Mouse (Mus musculus) kidney, embryonic 15.5 days (tissue): ENCODE measurements at regions not wholly inside any gene's neighbourhood (a gene's known extent, or its start where the extent isn't known, plus 50 kb on each side); places are given as distances from the start of the nearest gene placed in this dataset.

ENCODE experiments used
- ATAC-seq: fragments of 200-750 bp; cut with Nextera tagmentation; replicated peaks from 2 replicates; pipeline ENCODE4 v1.8.0; 2017; ENCODE audit warnings: moderate TSS enrichment; ENCODE audit not compliant: low FRiP score
- H3K27ac ChIP-seq: fragments of 300-500 bp; sonication (generic); 2 replicates; pipeline ENCODE4 v1.5.1; 2015; ENCODE audit warnings: mild to moderate bottlenecking, inconsistent platforms
- H3K27me3 ChIP-seq: fragments of 300-500 bp; sonication (generic); 2 replicates; pipeline ENCODE4 v1.6.1; 2015; ENCODE audit warnings: inconsistent platforms
- H3K36me3 ChIP-seq: fragments of 300-500 bp; sonication (generic); 2 replicates; pipeline ENCODE4 v1.6.1; 2015; ENCODE audit warnings: inconsistent platforms
- H3K4me1 ChIP-seq: fragments of 300-500 bp; sonication (generic); 2 replicates; pipeline ENCODE4 v1.6.1; 2015; ENCODE audit warnings: inconsistent platforms
- H3K4me2 ChIP-seq: fragments of 300-500 bp; sonication (generic); 2 replicates; pipeline ENCODE4 v1.6.1; 2015; ENCODE audit warnings: moderate library complexity, mild to moderate bottlenecking, inconsistent platforms
- H3K4me3 ChIP-seq: fragments of 300-500 bp; sonication (generic); replicated peaks from 2 replicates; pipeline ENCODE4 v1.5.1; 2015; ENCODE audit warnings: mild to moderate bottlenecking, inconsistent platforms
- H3K9ac ChIP-seq: fragments of 300-500 bp; sonication (generic); 2 replicates; pipeline ENCODE4 v1.6.1; 2015; ENCODE audit warnings: mild to moderate bottlenecking, inconsistent platforms
- H3K9me3 ChIP-seq: fragments of 300-500 bp; sonication (generic); replicated peaks from 2 replicates; pipeline ENCODE4 v1.6.1; 2016; ENCODE audit warnings: inconsistent platforms
- WGBS: fragments of 180-500 bp; shearing (Covaris S2); methylation state at CpG from one replicate; pipeline ENCODE4 v1.1.7; 2015; ENCODE audit warnings: mixed read lengths; 5-methylcytosine and 5-hydroxymethylcytosine counted together

GRCm38 (mm10) chr6:143532380-143532779 lies 365.4 kb downstream of the Etnk1 start:
- Histone ChIP-seq H3K4me2 (no peak overlapping the region), H3K27me3 (0 out of 2 replicates have a peak, but pooled peaks cover 4% of the 10 kb centered on the region), H3K9ac (no peak overlapping the region), H3K36me3 (no peaks in the 10 kb centered on the region), H3K4me3 (no peak overlapping the region), H3K4me1 (peaks cover 10% of the 10 kb centered on the region), H3K9me3 (no peaks in the 10 kb centered on the region), H3K27ac (no peak overlapping the region)
- no peak for ATAC-seq
- WGBS, result 90% methylated on average over 12 of the region's 12 CpGs

- H3K36me3 ChIP-seq, result no peaks in the 10 kb centered on the region
- no peak overlapping the region for H3K4me3 ChIP-seq
- 57% methylated on average over 12 of the region's 12 CpGs for WGBS
- no peak overlapping the region for H3K4me2 ChIP-seq
- 0 out of 2 replicates have a peak, but pooled peaks cover 4% of the 10 kb centered on the region for H3K27me3 ChIP-seq
- H3K27ac ChIP-seq, result no peak overlapping the region
- H3K4me1 ChIP-seq, result peaks cover 9% of the 10 kb centered on the region
- H3K9me3 ChIP-seq, result no peaks in the 10 kb centered on the region
- ATAC-seq, result no peak
- no peak overlapping the region for H3K9ac ChIP-seq
These were observed 368.2 kb downstream of the Etnk1 start for GRCm38 (mm10) chr6:143535265-143535664.

GRCm38 (mm10) chr6:143535726-143536125 lies 368.7 kb downstream of the Etnk1 start:
- ATAC-seq, result no peak

GRCm38 (mm10) chr6:143536525-143537293 lies 369.7 kb downstream of the Etnk1 start:
- Histone ChIP-seq H3K36me3 (no peaks in the 10 kb centered on the region), H3K27me3 (0 out of 2 replicates have a peak, but pooled peaks cover 4% of the 10 kb centered on the region), H3K4me2 (no peak overlapping the region), H3K4me1 (0 out of 2 replicates have a peak, but pooled peaks cover 4% of the 10 kb centered on the region), H3K9ac (no peak overlapping the region), H3K9me3 (no peaks in the 10 kb centered on the region), H3K4me3 (no peak overlapping the region), H3K27ac (no peak overlapping the region)
- ATAC-seq, result no peak
- 86% methylated on average over 11 of the region's 11 CpGs for WGBS

More at GRCm38 (mm10) chr6:143535726-143536125, 368.7 kb downstream of the Etnk1 start:
- Histone ChIP-seq H3K4me2 (peak overlapping the region; percentile 24), H3K4me1 (peaks cover 8% of the 10 kb centered on the region), H3K9me3 (no peaks in the 10 kb centered on the region), H3K27ac (no peak overlapping the region), H3K4me3 (no peak overlapping the region), H3K36me3 (no peaks in the 10 kb centered on the region), H3K27me3 (0 out of 2 replicates have a peak, but pooled peaks cover 4% of the 10 kb centered on the region), H3K9ac (no peak overlapping the region)
- WGBS, result 67% methylated on average over 15 of the region's 15 CpGs

GRCm38 (mm10) chr6:143547406-143547903 lies 380.4 kb downstream of the Etnk1 start:
- 0 out of 2 replicates have a peak overlapping the region, but pooled peaks have one; percentile 32 for H3K27ac ChIP-seq
- no peak for ATAC-seq
- no peaks in the 10 kb centered on the region for H3K27me3 ChIP-seq
- H3K4me3 ChIP-seq, result no peak overlapping the region
- no peaks in the 10 kb centered on the region for H3K9me3 ChIP-seq
- H3K4me2 ChIP-seq, result no peak overlapping the region
- no peaks in the 10 kb centered on the region for H3K36me3 ChIP-seq
- no peaks in the 10 kb centered on the region for H3K4me1 ChIP-seq
- H3K9ac ChIP-seq, result no peak overlapping the region
- 51% methylated on average over 10 of the region's 10 CpGs for WGBS

GRCm38 (mm10) chr6:143554946-143555345 lies 387.9 kb downstream of the Etnk1 start:
- no peaks in the 10 kb centered on the region for H3K9me3 ChIP-seq
- no peak overlapping the region for H3K27ac ChIP-seq
- H3K4me2 ChIP-seq, result no peak overlapping the region
- H3K27me3 ChIP-seq, result no peaks in the 10 kb centered on the region
- no peak overlapping the region for H3K9ac ChIP-seq
- H3K4me1 ChIP-seq, result peaks cover 3% of the 10 kb centered on the region; the same call in 1 of the 2 replicates
- WGBS, result 73% methylated on average over 3 of the region's 3 CpGs
- no peak for ATAC-seq
- no peak overlapping the region for H3K4me3 ChIP-seq
- H3K36me3 ChIP-seq, result no peaks in the 10 kb centered on the region

- 72% methylated on average over 11 of the region's 11 CpGs for WGBS
- Histone ChIP-seq H3K4me2 (no peak overlapping the region), H3K9me3 (no peaks in the 10 kb centered on the region), H3K9ac (no peak overlapping the region), H3K36me3 (no peaks in the 10 kb centered on the region), H3K27me3 (no peaks in the 10 kb centered on the region), H3K27ac (no peak overlapping the region), H3K4me1 (peaks cover 3% of the 10 kb centered on the region; the same call in 1 of the 2 replicates), H3K4me3 (no peak overlapping the region)
- peak; percentile 69; the same call in 1 of the 2 replicates for ATAC-seq
These were observed 391.2 kb downstream of the Etnk1 start for GRCm38 (mm10) chr6:143558046-143558884.

- Histone ChIP-seq H3K4me2 (no peak overlapping the region), H3K27me3 (no peaks in the 10 kb centered on the region), H3K9me3 (no peaks in the 10 kb centered on the region), H3K4me1 (peaks cover 3% of the 10 kb centered on the region; the same call in 1 of the 2 replicates), H3K27ac (no peak overlapping the region), H3K9ac (no peak overlapping the region), H3K4me3 (no peak overlapping the region), H3K36me3 (no peaks in the 10 kb centered on the region)
- 55% methylated on average over 4 of the region's 4 CpGs for WGBS
- no peak for ATAC-seq
These were observed 392.3 kb downstream of the Etnk1 start for GRCm38 (mm10) chr6:143559316-143559715.

GRCm38 (mm10) chr6:143561316-143562088 lies 394.5 kb downstream of the Etnk1 start:
- Histone ChIP-seq H3K4me3 (no peak overlapping the region), H3K9ac (no peak overlapping the region), H3K27ac (no peak overlapping the region), H3K4me2 (no peak overlapping the region), H3K9me3 (no peaks in the 10 kb centered on the region), H3K4me1 (peaks cover 3% of the 10 kb centered on the region; the same call in 1 of the 2 replicates), H3K27me3 (no peaks in the 10 kb centered on the region), H3K36me3 (no peaks in the 10 kb centered on the region)
- no peak for ATAC-seq
- 74% methylated on average over 6 of the region's 6 CpGs for WGBS

- Histone ChIP-seq H3K4me3 (no peak overlapping the region), H3K9ac (no peak overlapping the region), H3K4me2 (no peak overlapping the region), H3K9me3 (no peaks in the 10 kb centered on the region), H3K36me3 (no peaks in the 10 kb centered on the region), H3K27me3 (no peaks in the 10 kb centered on the region), H3K27ac (no peak overlapping the region), H3K4me1 (no peaks in the 10 kb centered on the region)
- 83% methylated on average over 24 of the region's 24 CpGs for WGBS
- ATAC-seq, result no peak
These were observed 404.5 kb downstream of the Etnk1 start for GRCm38 (mm10) chr6:143571356-143572115.

GRCm38 (mm10) chr6:143579223-143579622 lies 412.2 kb downstream of the Etnk1 start:
- no peak overlapping the region for H3K27ac ChIP-seq
- no peaks in the 10 kb centered on the region for H3K36me3 ChIP-seq
- no peak overlapping the region for H3K4me2 ChIP-seq
- no peaks in the 10 kb centered on the region for H3K9me3 ChIP-seq
- WGBS, result 100% methylated on average over 1 of the region's 1 CpGs
- no peaks in the 10 kb centered on the region for H3K27me3 ChIP-seq
- no peak overlapping the region for H3K9ac ChIP-seq
- no peak for ATAC-seq
- H3K4me1 ChIP-seq, result no peaks in the 10 kb centered on the region
- H3K4me3 ChIP-seq, result no peak overlapping the region
